Mouse (Mus musculus) megakaryocyte, embryonic 14.5 days (primary cell): Measurements from ENCODE around the gene Rnf185. TPM values are rescaled to one million over a fixed set of nuclear protein-coding genes. Genes with fewer than 3 reads are reported as not detected.

Source experiments
- H3K27me3 ChIP-seq: replicated peaks from 2 replicates; pipeline ENCODE3; 2012; ENCODE audit warnings: inconsistent platforms
- H3K36me3 ChIP-seq: replicated peaks from 2 replicates; pipeline ENCODE3; 2012; ENCODE audit warnings: low read length, inconsistent platforms, mixed read lengths
- H3K4me1 ChIP-seq: 2 replicates; pipeline ENCODE4 v1.6.1; 2012; ENCODE audit warnings: inconsistent platforms
- H3K4me3 ChIP-seq: replicated peaks from 2 replicates; pipeline ENCODE3; 2012; ENCODE audit warnings: moderate library complexity, mild to moderate bottlenecking, inconsistent platforms
- H3K9me3 ChIP-seq: 2 replicates; pipeline ENCODE4 v1.6.1; 2012; ENCODE audit warnings: inconsistent platforms
- FLI1 ChIP-seq: IDR thresholded peaks from 2 replicates; pipeline ENCODE4 v1.6.1; 2012; ENCODE audit warnings: low read length, inconsistent platforms, mixed read lengths
- GATA1 ChIP-seq: IDR thresholded peaks from 3 replicates; pipeline ENCODE4 v1.6.1; 2012; ENCODE audit warnings: mixed read lengths, low read length, inconsistent platforms, borderline replicate concordance
- polyA plus RNA-seq: library from polyadenylated mRNA; stranded (reverse); fragments of >175 nt; gene quantifications from 2 replicates; pipeline ENCODE4 v1.2.3, GENCODE M21; 2012; ENCODE audit warnings: low replicate concordance; ENCODE audit not compliant: insufficient read depth

Gene Rnf185
- polyA plus RNA-seq, 1 experiment = 1.8 TPM

- Histone ChIP-seq H3K4me1 (peaks cover 22% of the 10 kb centered on the region), H3K9me3 (peaks cover 7% of the 10 kb centered on the region), H3K36me3 (no peaks in the 10 kb centered on the region), H3K27me3 (peaks cover 6% of the 10 kb centered on the region), H3K4me3 (no peak overlapping the region)
- no peak for TF ChIP-seq FLI1
- no peak for TF ChIP-seq GATA1
These were observed 23.3 kb upstream of the Rnf185 start for GRCm38 (mm10) chr11:3475489-3475888.

DNA sequence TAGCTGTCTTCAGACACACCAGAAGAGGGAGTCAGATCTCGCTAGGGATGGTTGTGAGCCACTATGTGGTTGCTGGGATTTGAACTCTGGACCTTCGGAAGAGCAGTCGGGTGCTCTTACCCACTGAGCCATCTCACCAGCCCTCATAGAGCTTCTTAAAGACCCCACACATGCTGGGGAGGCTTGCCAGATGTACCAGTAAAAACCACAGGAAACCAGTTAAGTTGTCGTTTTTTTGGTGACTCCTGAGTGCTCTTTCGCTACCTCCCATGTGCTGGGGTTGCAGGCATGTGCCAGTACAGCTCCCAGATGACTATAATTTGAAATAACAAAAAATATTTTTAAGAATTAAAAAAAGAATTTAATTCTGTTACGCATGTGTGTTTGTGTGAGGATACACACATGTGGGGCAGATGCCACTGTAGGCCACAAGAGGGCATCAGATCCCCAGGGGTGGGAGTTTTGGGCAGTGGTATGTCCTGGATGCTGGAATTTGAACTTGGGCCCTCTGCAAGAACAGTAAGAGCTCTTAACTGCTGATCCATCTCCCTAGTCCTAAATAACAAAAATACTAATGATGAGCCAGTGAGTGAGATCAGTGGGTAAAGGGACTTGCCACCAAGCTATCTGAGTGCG, 22.4 kb upstream of the Rnf185 start:
- H3K9me3 ChIP-seq = peaks cover 7% of the 10 kb centered on the region
- peaks cover 24% of the 10 kb centered on the region for H3K4me1 ChIP-seq
- no peak overlapping the region for H3K4me3 ChIP-seq
- peaks cover 6% of the 10 kb centered on the region for H3K27me3 ChIP-seq
- no peak for TF ChIP-seq GATA1
- no peak for TF ChIP-seq FLI1
- no peaks in the 10 kb centered on the region for H3K36me3 ChIP-seq

DNA sequence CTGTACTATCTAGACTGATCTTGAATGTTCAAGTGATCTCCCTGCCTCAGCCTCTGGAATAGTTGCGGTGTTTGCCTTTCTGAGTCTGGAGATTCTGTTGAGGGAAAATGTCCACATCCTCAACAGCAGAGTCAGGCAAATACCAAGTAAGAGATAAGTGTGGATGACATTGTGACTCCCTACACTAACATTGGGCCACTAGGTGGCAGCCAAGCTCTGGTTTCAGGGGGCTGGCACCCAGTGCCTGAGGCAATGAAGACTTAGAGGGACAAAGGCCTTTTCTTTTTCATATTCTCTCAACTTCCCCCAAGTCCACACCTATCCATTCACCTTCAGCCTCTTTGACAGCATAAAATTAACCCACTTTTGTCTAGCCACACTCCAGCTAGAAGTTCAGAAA, 20.3 kb upstream of the Rnf185 start:
- TF ChIP-seq GATA1 = no peak
- TF ChIP-seq FLI1 = no peak
- Histone ChIP-seq H3K36me3 (no peaks in the 10 kb centered on the region), H3K27me3 (peaks cover 6% of the 10 kb centered on the region), H3K4me1 (peaks cover 25% of the 10 kb centered on the region), H3K9me3 (peaks cover 7% of the 10 kb centered on the region), H3K4me3 (no peak overlapping the region)

- Histone ChIP-seq H3K4me3 (no peak overlapping the region), H3K9me3 (peaks cover 7% of the 10 kb centered on the region), H3K4me1 (peaks cover 33% of the 10 kb centered on the region), H3K36me3 (no peaks in the 10 kb centered on the region), H3K27me3 (peaks cover 6% of the 10 kb centered on the region)
- TF ChIP-seq GATA1 (no peak), FLI1 (no peak)
These were observed 19.3 kb upstream of the Rnf185 start for GRCm38 (mm10) chr11:3471448-3471850.

- Histone ChIP-seq H3K9me3 (no peaks in the 10 kb centered on the region), H3K4me1 (peaks cover 23% of the 10 kb centered on the region), H3K27me3 (no peaks in the 10 kb centered on the region), H3K36me3 (no peaks in the 10 kb centered on the region), H3K4me3 (no peak overlapping the region)
- TF ChIP-seq GATA1 (no peak), FLI1 (no peak)
These were observed 10.7 kb upstream of the Rnf185 start for GRCm38 (mm10) chr11:3462846-3463245.

DNA sequence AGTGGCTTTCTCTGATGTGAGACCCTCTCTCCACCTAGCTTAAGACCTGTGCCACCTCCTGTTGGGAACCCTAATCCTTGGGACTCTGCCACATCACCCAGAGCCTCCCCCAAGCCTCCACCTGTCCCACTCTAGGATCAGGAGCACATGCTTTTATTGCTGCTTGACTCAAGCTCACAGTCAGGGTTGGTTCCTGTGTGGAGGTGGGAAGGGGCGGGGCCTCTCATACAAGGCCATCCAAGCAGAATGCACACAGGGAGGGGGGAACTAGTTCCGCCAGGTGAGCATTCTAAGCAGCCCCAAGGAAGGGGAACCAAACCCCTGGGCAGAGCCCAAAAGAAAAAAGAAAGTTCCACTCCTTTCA, 6.9 kb upstream of the Rnf185 start:
- H3K4me3 ChIP-seq = no peak overlapping the region
- TF ChIP-seq FLI1 = no peak
- no peak for TF ChIP-seq GATA1
- no peaks in the 10 kb centered on the region for H3K9me3 ChIP-seq
- peaks cover 26% of the 10 kb centered on the region for H3K36me3 ChIP-seq
- H3K27me3 ChIP-seq = no peaks in the 10 kb centered on the region
- H3K4me1 ChIP-seq = peaks cover 11% of the 10 kb centered on the region

DNA sequence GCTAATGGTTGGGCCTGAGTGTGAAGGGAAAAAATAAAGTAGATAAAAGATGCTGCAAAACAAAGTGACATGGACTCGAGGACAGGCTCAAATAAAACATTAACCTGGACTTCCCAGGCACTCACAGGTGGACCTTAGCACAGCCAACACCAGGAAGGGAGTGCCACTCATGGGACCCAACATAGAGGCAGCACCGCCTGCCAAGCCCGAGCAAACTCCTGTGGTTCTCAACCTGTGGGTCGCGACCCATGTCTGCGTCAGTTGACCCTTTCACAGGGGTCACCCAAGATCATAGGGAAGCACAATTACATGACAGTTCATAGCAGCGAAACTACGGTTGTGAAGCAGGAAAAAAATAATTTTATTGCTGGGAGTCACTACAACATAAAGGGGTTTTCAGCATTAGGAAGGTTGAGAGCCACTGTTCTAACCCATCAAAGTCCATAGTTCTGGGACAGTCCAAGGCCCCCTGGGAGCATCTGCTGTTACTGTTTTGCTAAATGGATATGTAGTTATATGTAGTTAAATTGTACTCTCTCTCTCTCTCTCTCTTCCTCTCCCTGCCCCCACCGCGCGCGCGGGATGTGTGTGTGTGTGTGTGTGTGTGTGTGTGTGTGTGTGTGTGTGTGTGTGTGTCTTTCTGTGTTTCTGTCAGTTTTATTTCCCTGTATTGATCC, 6.4 kb upstream of the Rnf185 start:
- Histone ChIP-seq H3K36me3 (peaks cover 29% of the 10 kb centered on the region), H3K4me1 (peaks cover 15% of the 10 kb centered on the region), H3K9me3 (no peaks in the 10 kb centered on the region), H3K27me3 (no peaks in the 10 kb centered on the region), H3K4me3 (no peak overlapping the region)
- no peak for TF ChIP-seq FLI1
- TF ChIP-seq GATA1 = no peak

DNA sequence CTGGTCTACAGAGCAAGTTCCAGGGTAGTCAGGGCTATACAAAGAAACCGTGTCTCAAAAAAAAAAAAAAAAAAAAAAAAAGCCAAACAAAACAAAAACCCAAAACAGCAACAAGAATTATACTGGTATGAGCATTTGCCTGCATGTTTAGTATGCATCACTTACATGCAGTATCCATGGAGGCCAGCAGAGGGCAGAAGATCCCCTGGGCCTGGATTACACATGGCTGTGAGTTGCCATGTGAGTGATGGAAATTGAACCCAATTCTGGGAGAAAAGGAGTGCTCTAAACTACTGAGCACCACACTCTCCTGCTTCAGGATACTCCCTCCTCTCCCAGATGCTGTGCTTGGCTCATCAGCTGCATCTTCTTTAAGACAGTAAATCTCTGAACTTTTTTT, 4.2 kb upstream of the Rnf185 start:
- no peak for TF ChIP-seq FLI1
- no peak for TF ChIP-seq GATA1
- no peak overlapping the region for H3K4me3 ChIP-seq
- peaks cover 23% of the 10 kb centered on the region for H3K4me1 ChIP-seq
- peaks cover 29% of the 10 kb centered on the region for H3K36me3 ChIP-seq
- no peaks in the 10 kb centered on the region for H3K9me3 ChIP-seq
- H3K27me3 ChIP-seq = no peaks in the 10 kb centered on the region

GRCm38 (mm10) chr11:3454506-3454905, 2.3 kb upstream of the Rnf185 start:
- no peak for TF ChIP-seq GATA1
- TF ChIP-seq FLI1 = no peak
- peaks cover 29% of the 10 kb centered on the region for H3K36me3 ChIP-seq
- H3K4me1 ChIP-seq = peaks cover 36% of the 10 kb centered on the region
- H3K27me3 ChIP-seq = no peaks in the 10 kb centered on the region
- no peaks in the 10 kb centered on the region for H3K9me3 ChIP-seq
- H3K4me3 ChIP-seq = no peak overlapping the region

GRCm38 (mm10) chr11:3453467-3453866, 1.3 kb upstream of the Rnf185 start:
- H3K27me3 ChIP-seq = no peaks in the 10 kb centered on the region
- TF ChIP-seq GATA1 (no peak), FLI1 (no peak)
- H3K4me3 ChIP-seq = peak overlapping the region; percentile 82
- H3K9me3 ChIP-seq = no peaks in the 10 kb centered on the region
- H3K36me3 ChIP-seq = peaks cover 29% of the 10 kb centered on the region
- peaks cover 42% of the 10 kb centered on the region for H3K4me1 ChIP-seq
